Mouse (Mus musculus) heart, embryonic 10.5 days (tissue): ENCODE measurements around the gene Gm10197. TPM values are rescaled to one million over a fixed set of nuclear protein-coding genes. Genes with fewer than 3 reads are reported as not detected.

Experiments used
- DNase-seq: peaks from one replicate; pipeline ENCODE4 v3.0.0-alpha.2; 2017; ENCODE audit warnings: low spot score
- H3K27ac ChIP-seq: fragments of 300-500 bp; sonication (generic); 2 replicates; pipeline ENCODE4 v1.5.1; 2016; ENCODE audit warnings: mild to moderate bottlenecking
- H3K27me3 ChIP-seq: fragments of 300-500 bp; sonication (generic); 2 replicates; pipeline ENCODE4 v1.6.1; 2016; ENCODE audit warnings: mild to moderate bottlenecking; ENCODE audit not compliant: poor library complexity, insufficient read depth, severe bottlenecking
- H3K36me3 ChIP-seq: fragments of 300-500 bp; sonication (generic); 2 replicates; pipeline ENCODE4 v1.6.1; 2016; ENCODE audit warnings: mild to moderate bottlenecking, moderate library complexity
- H3K4me1 ChIP-seq: fragments of 300-500 bp; sonication (generic); 2 replicates; pipeline ENCODE4 v1.6.1; 2016; ENCODE audit warnings: mild to moderate bottlenecking
- H3K4me3 ChIP-seq: fragments of 300-500 bp; sonication (generic); 2 replicates; pipeline ENCODE4 v1.5.1; 2016; ENCODE audit warnings: mild to moderate bottlenecking, moderate library complexity
- H3K9me3 ChIP-seq: fragments of 300-500 bp; sonication (generic); 2 replicates; pipeline ENCODE4 v1.6.1; 2016; ENCODE audit warnings: mild to moderate bottlenecking, moderate library complexity
- WGBS: fragments of 180-500 bp; shearing (Covaris S2); methylation state at CpG from one replicate; pipeline ENCODE4 v1.1.7; 2016; 5-methylcytosine and 5-hydroxymethylcytosine counted together
- polyA plus RNA-seq: library from polyadenylated mRNA; unstranded; fragments of >200 nt; fragmentation: Nextera tagmentation; extraction: Ambion mirVana; gene quantifications from 2 replicates; pipeline ENCODE4 v1.2.1, GENCODE M21; 2016

Gm10197 gene
- polyA plus RNA-seq = not detected in 2 replicates

DNA sequence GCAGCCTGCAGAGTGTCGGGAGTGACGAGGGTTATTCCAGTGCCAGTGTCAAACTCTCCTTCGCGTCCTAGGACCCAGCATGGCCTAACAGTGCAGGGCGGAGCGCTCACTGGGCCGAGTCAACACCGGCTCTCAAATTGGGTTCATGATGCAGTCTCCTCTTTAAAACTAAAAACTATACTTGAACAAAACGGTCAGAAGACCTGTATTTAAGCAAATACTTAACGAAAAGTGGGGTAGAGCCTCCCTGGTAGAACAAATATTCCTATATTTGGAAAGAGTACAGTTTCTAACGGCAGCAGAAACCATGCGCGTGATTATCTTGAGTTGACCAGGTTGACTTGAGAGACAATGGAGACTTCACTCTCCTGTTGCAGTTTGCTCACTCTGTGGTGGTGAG, at the start of gene Gm10197:
TSS of gene Gm10197 (minus strand) at position 101 of the 400 bp plus-strand sequence.
- Histone ChIP-seq H3K27ac (0 out of 2 replicates have a peak within 1 kb of the TSS, but pooled peaks have one; percentile 3), H3K27me3 (no peaks in the 10 kb centered on the region), H3K9me3 (no peaks in the 10 kb centered on the region), H3K36me3 (peaks cover 29% of the 10 kb centered on the region), H3K4me1 (peaks cover 17% of the 10 kb centered on the region), H3K4me3 (no peak within 1 kb of the TSS)
- WGBS = 80% methylated on average over 13 of the region's 13 CpGs
- no peak for DNase-seq

DNA sequence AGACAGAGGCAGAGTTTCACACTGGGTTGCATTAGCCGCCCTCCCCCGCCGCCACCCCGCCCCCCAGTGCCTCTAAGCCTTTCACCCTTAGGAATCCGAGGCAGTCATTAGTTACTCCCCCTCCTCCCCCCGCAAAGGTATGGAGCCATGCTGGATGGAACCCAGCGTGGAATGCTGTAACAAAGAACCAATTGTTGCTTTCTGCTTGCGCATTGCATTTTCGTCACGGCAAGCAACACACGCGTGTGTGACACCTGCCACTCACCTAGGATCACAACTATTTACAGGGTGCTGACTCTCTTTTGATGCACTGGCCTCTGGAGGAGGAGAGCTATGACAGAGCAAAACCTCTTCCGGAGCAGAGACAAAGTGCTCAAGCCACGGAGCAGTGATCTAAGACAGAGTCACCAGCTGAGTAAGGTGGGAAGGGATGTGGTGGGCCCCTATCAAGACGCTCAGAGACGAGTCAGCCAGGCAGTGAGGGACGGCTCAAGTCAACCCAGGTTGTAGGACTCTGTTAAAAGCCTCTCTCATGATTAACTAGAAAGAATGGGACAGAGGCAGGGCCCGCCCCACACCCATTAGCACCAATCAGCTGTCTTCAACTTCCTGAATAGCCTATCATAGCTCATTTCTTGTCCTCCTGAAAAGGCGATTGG, 49.5 kb upstream of the Gm10197 start:
- Histone ChIP-seq H3K4me1 (peaks cover 40% of the 10 kb centered on the region), H3K4me3 (peak overlapping the region; percentile 59), H3K27ac (peak overlapping the region; percentile 91), H3K27me3 (no peaks in the 10 kb centered on the region), H3K36me3 (no peaks in the 10 kb centered on the region), H3K9me3 (no peaks in the 10 kb centered on the region)
- peak; percentile 93 for DNase-seq
- 2% methylated on average over 19 of the region's 19 CpGs for WGBS

DNA sequence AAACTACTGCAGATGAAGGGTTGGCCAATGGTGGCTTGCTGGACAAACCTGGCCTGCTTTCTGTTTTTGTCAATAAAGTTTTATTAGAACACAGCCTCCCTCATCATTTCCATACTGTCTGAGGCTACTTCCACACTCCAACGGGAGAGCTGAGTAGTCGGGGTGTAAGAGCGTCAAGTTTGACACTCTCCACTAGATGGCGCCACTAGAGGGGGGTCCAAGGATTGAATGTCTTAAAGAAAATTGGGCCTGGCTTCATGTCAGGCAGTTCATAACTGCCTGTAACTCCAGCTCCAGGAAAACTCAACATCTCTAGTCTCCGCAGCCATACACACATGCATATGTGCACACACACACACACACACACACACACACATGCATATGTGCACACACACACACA, 48.3 kb upstream of the Gm10197 start:
- Histone ChIP-seq H3K9me3 (no peaks in the 10 kb centered on the region), H3K4me3 (no peak overlapping the region), H3K27me3 (no peaks in the 10 kb centered on the region), H3K27ac (no peak overlapping the region), H3K4me1 (peaks cover 36% of the 10 kb centered on the region), H3K36me3 (no peaks in the 10 kb centered on the region)
- no peak for DNase-seq
- 40% methylated on average over 5 of the region's 5 CpGs for WGBS

DNA sequence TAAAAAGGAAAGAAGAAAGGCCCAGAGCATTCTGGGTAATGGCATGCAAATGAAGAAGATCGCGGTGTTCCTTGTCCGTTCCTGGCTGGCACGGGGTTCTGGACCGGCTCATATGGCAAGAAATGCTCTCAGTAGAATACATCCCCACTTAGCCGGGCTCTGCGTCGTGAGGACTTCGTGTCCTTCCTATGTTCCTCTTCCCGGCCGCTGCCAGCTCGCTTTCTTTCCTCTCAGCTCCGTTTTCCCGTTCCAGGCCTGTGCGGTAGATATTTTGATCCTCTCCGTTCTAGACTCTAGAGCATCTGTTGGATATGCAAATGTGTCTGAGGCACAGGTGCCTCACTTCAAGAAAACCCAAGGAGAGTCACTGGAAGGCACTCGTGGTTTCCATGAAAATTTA, 43.6 kb upstream of the Gm10197 start:
- Histone ChIP-seq H3K9me3 (no peaks in the 10 kb centered on the region), H3K36me3 (no peaks in the 10 kb centered on the region), H3K27ac (no peak overlapping the region), H3K4me1 (peaks cover 42% of the 10 kb centered on the region), H3K27me3 (no peaks in the 10 kb centered on the region), H3K4me3 (no peak overlapping the region)
- 77% methylated on average over 17 of the region's 17 CpGs for WGBS
- DNase-seq = no peak

- no peaks in the 10 kb centered on the region for H3K36me3 ChIP-seq
- no peak overlapping the region for H3K4me3 ChIP-seq
- no peaks in the 10 kb centered on the region for H3K9me3 ChIP-seq
- peaks cover 48% of the 10 kb centered on the region for H3K4me1 ChIP-seq
- WGBS = 48% methylated on average over 11 of the region's 11 CpGs
- no peaks in the 10 kb centered on the region for H3K27me3 ChIP-seq
- no peak for DNase-seq
- H3K27ac ChIP-seq = peak overlapping the region; percentile 62
These were observed 43.1 kb upstream of the Gm10197 start for GRCm38 (mm10) chr19:53414650-53415049.

DNA sequence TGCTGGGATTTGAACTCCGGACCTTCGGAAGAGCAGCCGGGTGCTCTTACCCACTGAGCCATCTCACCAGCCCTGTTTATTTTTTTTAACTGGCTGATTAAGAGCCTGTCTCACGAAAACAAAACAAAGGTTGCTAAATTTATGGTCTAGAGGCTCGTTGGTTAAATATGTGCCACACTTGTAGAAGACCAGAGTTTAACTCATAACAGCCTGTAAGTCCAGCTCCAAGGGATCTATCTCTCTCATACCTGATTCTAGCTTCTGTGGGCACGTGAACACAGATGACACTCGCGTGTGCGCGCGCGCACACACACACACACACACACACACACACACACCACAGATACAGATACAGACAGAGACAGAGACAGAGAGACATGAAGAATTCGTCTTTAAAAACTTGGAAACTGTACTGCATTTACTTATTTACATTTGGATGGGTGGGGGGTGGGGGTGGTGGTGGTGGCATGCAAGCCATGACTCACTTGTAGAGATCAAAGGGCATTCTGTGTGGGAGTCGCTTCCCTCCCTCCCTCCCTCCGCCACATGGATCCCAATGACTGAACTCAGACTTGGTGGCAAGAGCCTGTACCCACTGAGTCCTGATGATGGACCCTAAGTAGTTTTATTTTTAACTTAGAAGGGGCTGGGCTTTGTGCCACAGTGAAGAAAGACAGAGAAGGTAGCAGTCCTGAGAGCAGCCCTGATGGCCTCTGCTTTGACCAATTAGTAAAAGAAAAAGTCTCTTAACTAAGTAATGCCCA, 42.2 kb upstream of the Gm10197 start:
- Histone ChIP-seq H3K4me1 (peaks cover 49% of the 10 kb centered on the region), H3K9me3 (no peaks in the 10 kb centered on the region), H3K4me3 (no peak overlapping the region), H3K27me3 (no peaks in the 10 kb centered on the region), H3K27ac (peak overlapping the region; percentile 44; the same call in 1 of the 2 replicates), H3K36me3 (no peaks in the 10 kb centered on the region)
- 72% methylated on average over 15 of the region's 15 CpGs for WGBS
- DNase-seq = no peak

DNA sequence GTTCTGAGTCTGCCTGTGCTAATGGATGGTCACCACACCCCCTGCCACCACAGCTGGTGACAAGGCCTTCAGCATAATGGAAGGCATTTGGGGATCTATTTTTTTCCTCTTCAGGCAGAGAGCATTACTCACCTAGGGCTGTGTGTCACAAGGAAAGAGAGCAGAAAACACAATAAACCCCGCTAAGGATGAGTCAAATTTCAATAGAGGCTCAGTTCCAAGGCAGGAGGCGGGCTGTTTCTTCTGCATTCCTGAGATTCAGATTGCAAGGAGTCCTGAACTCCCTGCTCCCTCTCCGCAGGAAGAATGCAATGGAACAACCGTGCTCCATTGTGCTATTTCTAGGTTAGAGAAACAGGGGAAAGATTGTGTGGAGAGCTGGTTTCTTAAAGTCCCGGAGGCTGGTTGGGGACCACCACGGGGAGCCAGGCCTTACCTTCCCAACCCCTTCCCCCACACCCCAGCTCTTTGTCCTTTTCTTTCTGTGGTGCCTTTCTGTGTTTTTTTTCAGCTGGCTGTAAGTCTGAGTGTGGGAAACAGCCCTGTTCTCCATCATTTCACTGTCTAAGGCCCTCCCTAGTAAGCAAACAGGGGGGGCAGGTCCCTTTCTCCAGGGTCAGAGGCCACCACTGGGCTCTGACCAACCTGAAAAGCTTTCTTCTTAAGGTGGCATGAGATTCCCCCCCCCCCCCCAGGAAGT, 40.7 kb upstream of the Gm10197 start:
- peak; percentile 80 for DNase-seq
- no peaks in the 10 kb centered on the region for H3K9me3 ChIP-seq
- WGBS = 6% methylated on average over 6 of the region's 6 CpGs
- H3K4me3 ChIP-seq = no peak overlapping the region
- H3K4me1 ChIP-seq = peaks cover 55% of the 10 kb centered on the region
- H3K36me3 ChIP-seq = no peaks in the 10 kb centered on the region
- H3K27ac ChIP-seq = peak overlapping the region; percentile 80
- no peaks in the 10 kb centered on the region for H3K27me3 ChIP-seq

DNA sequence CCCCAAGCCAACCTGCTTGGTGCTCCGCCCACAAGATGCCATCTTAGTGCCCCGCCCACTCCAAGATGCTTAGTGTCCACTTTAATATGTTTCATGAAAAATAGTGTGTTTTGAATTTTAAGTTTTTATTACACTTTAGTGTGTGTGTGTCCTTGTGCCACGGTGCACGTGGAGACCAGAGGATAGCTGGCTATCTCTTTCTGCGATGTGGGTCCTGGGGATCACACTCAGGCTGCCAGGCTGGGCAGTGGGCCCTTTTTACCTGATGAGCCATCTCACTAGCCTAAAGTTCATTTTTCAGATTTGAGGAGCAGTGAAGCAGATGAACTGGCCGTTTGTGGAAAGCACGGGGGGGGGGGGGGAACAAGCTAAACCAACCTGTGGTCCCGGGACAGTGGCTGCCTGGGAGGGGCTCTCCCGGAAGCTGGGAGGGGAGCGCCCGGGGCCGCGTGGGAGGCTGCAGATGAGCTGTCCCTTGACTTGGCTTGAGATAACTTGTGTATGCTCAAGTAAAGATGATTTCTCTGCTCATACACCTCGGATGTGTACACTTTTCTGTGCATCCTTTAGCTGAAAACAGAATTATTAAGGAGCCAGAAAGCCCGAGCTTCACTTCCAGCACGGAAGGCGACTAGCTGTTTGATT, 38.2 kb upstream of the Gm10197 start:
- Histone ChIP-seq H3K4me1 (peaks cover 56% of the 10 kb centered on the region), H3K4me3 (no peak overlapping the region), H3K9me3 (no peaks in the 10 kb centered on the region), H3K36me3 (no peaks in the 10 kb centered on the region), H3K27me3 (no peaks in the 10 kb centered on the region), H3K27ac (peak overlapping the region; percentile 80)
- 49% methylated on average over 17 of the region's 17 CpGs for WGBS
- DNase-seq = no peak

DNA sequence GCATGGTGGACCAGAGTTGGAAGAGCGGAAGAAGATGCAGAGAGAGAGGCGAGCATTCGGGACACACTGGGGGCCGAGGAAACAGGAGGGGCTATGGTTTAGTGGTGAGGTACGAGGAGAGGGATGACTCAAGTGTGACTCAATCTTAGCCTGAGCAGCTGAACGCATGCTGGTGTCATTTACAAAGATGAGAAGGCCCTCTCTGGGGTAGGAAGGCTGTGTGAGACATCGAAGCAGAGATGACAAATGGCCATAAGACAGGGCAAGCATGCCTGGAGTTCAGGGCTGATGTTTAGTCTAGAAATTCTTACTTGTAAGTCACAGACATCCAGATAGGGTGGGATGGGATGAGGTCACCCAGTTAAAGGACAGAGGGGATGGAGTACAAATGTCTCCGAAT, 36.8 kb upstream of the Gm10197 start:
- no peak overlapping the region for H3K4me3 ChIP-seq
- peaks cover 43% of the 10 kb centered on the region for H3K4me1 ChIP-seq
- H3K36me3 ChIP-seq = no peaks in the 10 kb centered on the region
- no peaks in the 10 kb centered on the region for H3K27me3 ChIP-seq
- H3K9me3 ChIP-seq = no peaks in the 10 kb centered on the region
- H3K27ac ChIP-seq = 0 out of 2 replicates have a peak overlapping the region, but pooled peaks have one; percentile 23
- no peak for DNase-seq
- WGBS = 85% methylated on average over 8 of the region's 8 CpGs

- no peaks in the 10 kb centered on the region for H3K9me3 ChIP-seq
- H3K4me3 ChIP-seq = no peak overlapping the region
- H3K27ac ChIP-seq = no peak overlapping the region
- H3K27me3 ChIP-seq = no peaks in the 10 kb centered on the region
- DNase-seq = no peak
- H3K36me3 ChIP-seq = no peaks in the 10 kb centered on the region
- 41% methylated on average over 2 of the region's 2 CpGs for WGBS
- peaks cover 36% of the 10 kb centered on the region for H3K4me1 ChIP-seq
These were observed 35.8 kb upstream of the Gm10197 start for GRCm38 (mm10) chr19:53407350-53407749.

DNA sequence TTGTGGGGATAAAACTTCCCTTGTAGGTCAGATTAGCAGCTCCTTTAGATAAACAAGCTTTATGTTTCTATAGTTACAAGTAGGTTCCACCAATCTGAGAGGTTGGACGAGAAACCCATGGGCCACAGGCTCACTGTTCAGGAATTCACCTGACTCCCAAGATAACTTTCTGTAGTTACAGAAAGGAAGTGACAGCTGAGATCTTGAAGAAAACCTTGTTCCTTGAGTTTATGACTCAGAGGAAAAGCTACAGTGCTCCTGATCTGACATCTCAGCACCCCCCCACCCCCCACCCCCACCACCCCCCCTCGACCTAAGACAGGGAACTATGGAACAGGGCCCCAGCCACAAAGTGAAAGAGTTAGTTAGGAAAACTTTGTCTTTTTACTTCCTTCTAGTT, 34.2 kb upstream of the Gm10197 start:
- 41% methylated on average over 2 of the region's 2 CpGs for WGBS
- Histone ChIP-seq H3K27ac (no peak overlapping the region), H3K9me3 (no peaks in the 10 kb centered on the region), H3K4me3 (no peak overlapping the region), H3K27me3 (no peaks in the 10 kb centered on the region), H3K4me1 (peaks cover 20% of the 10 kb centered on the region; the same call in 1 of the 2 replicates), H3K36me3 (no peaks in the 10 kb centered on the region)
- no peak for DNase-seq

DNA sequence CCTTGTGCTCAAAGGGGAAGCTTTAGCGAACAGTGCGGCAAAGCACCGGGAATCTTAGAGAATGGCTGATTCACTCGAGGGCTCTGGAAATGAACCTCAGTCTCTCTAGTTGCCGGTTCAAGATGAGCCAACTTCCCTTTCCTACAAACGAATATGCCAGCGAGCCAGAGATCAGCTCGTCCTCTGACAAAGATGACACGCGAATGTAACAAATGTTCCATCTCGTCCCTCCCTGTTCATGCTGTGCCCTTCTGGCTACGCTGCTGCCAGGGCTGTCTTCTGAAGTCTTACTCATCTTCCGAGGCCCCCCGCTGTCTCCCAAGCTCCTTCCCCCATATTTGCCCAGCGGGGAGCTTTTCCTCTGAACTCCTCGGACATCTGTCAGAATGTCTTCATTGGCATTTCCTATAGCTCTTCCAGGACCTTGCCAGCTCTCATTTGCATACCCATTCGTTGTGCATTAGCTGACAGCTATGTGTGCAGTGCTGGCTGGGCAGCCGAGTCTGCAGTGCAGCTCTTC, 33.3 kb upstream of the Gm10197 start:
- Histone ChIP-seq H3K36me3 (no peaks in the 10 kb centered on the region), H3K9me3 (no peaks in the 10 kb centered on the region), H3K4me3 (no peak overlapping the region), H3K4me1 (peaks cover 11% of the 10 kb centered on the region; the same call in 1 of the 2 replicates), H3K27me3 (no peaks in the 10 kb centered on the region), H3K27ac (no peak overlapping the region)
- no peak for DNase-seq
- WGBS = 84% methylated on average over 18 of the region's 18 CpGs
